Mouse (Mus musculus) embryo, embryonic 9.5 days (tissue): ENCODE measurements at regions not wholly inside any gene's neighbourhood (a gene's known extent, or its start where the extent isn't known, plus 50 kb on each side); places are given as distances from the start of the nearest gene placed in this dataset.
A peak's percentile ranks its signal among the peaks of the same experiment; 100 is the strongest.
"Not testable (repeated sequence)": the region's sequence is repeated elsewhere in the genome, so short reads cannot be mapped to it uniquely, and the experiment has no call there.

Experiments used
- DNase-seq: peaks from one replicate; pipeline ENCODE4 v3.0.0-alpha.2; 2017; ENCODE audit errors: extremely low spot score

DNA sequence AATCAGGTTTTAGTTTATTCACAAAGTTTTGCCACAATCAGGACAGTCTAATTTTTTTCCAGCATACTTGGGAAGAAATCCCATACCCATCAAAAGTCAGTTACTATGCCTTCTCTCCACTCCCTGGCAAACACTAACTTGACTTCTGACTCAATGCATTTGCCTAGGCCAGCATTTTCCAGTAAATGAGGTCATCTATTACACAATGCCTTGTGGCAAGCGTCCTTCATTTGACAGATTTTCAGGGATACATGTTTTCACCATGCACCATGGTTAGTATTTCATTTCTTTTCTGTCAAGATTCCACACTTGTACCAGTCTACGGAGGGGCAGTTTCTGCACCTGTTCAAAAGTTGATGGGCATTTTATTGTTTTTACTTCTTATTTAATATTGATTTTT, 88.4 kb upstream of the Slc2a12 start:
- DNase-seq = not testable (repeated sequence)

DNA sequence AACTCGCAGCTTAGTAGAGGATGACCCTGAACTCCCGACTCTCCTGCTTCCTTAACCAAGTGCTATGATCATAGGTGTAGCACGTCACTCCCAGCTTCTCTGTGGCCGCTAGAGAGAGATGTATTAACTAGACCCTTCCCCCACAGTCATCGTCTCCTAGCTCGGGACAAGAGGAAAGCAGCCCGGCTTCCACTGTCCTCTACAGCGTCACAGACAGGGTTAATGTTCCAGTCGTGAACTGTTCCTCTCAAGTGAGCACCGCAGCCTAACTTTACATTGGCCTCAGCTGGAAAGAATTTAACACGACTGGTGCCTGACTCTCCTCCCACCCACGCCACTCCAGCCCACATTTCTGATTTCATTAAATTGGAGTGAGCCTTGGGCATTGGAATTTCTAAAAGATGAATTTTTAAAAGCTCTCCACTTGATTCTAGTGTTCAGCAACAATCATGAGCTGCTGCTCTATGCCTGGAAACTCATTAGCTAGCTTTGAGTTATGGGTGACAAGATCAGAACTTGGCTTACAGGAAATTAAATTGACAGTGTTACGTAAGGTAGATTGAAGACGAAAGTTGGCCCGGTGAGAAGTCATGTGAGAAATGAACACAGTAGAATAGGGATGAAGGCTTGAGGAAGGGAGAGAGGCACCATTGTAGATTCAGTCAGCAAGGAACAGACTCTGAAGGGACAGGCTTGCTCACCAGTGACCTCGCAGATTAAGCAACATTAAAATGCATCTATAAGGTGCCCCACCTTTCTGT, 75.4 kb upstream of the Slc2a12 start:
- DNase-seq = not testable (repeated sequence)

DNA sequence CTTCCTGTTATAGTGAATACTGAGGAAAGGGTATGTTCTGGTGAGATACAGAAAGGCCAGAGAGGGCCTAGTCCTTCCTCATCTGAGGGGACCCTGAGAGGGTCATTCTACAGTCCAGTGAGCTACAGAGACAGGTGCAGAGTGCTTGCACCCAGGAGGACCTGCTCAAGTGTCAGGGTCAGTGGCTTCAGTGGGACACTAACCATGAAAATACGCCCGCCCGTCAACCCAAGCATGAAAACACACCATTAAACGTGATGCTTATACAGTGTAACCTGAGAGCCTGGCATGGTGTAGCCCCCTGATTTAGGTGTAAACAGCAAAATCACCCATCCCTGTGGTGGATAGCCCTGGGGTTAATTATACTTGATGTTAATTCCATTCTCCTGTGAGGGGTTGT, 70.8 kb upstream of the Slc2a12 start:
- DNase-seq = not testable (repeated sequence)

DNA sequence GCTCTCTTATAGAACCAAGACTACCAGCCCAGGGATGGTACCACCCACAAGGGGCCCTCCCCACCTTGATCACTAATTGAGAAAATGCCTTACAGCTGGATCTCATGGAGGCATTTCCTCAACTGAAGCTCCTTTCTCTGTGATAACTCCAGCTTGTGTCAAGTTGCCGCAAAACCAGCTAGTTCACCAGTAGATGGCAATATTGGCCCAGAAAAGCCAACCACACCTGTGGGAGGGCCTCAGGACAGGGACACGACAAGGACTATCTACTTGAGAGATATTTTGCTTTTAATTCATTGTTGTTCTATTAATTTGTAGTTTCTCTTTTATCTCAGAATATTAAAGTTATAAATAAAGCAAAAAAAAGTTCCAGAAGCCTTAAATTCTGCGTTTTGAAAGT, 65.4 kb upstream of the Slc2a12 start:
- DNase-seq = peak; percentile 57

DNA sequence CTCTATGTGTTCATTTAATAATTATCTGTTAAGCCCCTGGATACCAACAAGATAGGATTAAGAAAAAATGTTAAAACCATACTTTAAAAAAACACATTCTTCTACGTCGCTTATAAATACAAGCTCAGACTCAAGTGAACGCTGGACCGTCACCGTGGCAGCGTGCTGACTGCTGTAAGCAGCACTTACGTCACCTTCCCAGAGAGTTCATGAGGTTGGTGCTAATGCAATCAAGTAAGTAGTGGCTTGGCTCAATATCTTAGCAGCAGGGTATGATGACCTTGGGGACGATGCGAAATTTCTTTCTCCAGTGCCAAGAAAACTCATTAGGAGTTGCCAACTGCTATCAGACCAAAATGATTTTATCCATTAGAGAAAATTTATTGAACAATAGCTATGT, 63.5 kb upstream of the Slc2a12 start:
- DNase-seq = not testable (repeated sequence)

DNA sequence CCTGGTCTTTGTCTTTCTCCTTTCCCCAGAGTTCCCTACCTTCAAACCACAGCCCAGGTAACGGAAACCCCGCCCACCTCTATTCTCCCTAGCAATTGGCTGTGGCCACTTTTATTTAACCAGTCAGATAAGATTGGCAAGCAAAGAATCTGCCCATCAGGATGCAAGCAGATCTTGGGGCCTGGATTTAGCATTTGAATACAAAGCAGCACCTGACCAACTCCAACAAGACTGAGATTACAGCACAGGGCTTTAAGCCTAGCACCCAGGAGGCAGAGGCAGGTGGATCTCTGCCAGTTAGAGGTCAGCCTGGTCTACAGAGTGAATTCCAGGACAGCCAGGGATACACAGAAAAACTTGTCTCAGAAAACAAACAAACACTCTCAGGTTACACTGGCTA, 61.5 kb upstream of the Slc2a12 start:
- not testable (repeated sequence) for DNase-seq

DNA sequence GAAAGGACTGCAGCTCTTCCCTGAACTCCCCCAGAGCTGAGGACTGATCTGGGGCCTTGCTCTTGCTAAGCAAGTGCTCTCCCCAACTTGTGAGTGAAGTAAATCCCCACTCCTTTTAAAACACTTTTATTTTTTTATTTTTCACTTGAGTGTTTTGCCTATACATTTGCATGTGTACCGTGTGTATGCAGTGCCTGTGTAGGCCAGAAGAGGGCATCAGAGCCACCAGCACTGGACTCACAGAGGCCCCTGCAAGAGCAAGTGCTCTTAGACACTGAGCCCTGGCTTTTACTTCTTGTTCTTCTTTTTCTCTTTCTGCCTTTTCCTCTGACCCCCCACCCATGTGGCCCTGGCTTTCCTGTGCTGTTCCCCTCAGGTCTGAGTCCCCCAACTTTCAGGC, 56.2 kb upstream of the Slc2a12 start:
- DNase-seq = not testable (repeated sequence)

DNA sequence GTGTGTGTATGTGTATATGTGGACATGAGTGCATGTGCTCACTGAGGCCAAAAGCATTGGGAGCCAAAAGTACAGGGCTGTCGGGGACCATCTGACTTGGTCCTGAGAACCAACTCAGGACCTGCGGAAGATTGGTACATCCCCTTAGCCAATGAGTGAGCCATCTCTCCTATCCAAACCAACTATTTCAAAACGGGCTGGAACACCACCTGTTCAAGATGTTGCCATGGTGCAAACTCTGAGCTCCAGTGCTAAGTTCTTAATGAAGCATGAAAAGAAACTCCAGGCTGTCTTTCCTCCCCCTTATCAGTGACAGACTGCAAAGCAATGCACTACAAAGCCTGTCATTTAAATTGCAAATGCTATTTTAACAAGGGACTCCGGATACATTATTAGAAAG, 53.1 kb upstream of the Slc2a12 start:
- DNase-seq = not testable (repeated sequence)

DNA sequence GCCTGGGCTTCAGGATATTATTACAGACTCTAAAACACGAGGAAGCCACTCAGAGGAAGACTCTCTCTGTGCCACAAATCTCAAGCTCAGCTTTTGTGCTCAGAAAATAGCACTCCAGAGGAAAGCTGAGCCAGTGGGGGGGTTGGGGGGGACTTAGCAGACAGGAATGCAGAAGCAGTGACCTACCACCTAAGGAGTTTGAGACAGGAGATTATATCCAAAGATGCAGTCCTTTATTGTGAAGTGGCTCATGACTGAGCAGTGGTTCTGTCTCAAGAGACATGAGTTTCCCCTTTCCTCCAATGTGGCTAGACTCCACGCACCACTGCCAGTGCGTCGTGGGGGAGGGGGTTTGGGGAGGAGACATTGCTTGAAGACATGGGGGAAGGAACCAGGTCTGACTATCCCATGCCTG, 52.6 kb upstream of the Slc2a12 start:
- DNase-seq = not testable (repeated sequence)

DNA sequence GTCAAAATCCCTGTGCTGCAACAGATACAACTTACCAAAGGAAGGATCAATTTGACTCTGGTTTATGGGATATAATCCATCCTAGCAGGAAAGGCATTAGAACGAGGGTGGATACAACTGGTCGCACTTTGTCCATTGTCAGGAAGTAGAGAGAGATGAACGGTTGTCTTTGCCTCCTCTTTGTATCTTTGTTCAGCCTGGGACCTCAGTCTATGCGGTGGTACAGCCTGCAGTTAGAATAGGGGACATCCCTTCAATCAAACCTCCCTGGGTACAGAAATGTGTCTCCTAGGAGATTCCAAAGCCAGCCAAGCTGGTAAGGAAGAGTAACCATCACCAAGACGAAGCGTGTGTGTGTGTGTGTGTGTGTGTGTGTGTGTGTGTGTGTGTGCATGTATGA, 52.1 kb upstream of the Slc2a12 start:
- DNase-seq = not testable (repeated sequence)
